Mouse (Mus musculus) ES-E14 (cell line): ENCODE measurements at regions not wholly inside any gene's neighbourhood (a gene's known extent, or its start where the extent isn't known, plus 50 kb on each side); places are given as distances from the start of the nearest gene placed in this dataset.

Experiments used
- CHD2 ChIP-seq: IDR thresholded peaks from 2 replicates; pipeline ENCODE4 v1.6.1; 2014; ENCODE audit warnings: mild to moderate bottlenecking, low read depth, low read length, inconsistent platforms
- HCFC1 ChIP-seq: IDR thresholded peaks from 2 replicates; pipeline ENCODE4 v1.6.1; 2012; ENCODE audit warnings: low read length, inconsistent platforms, borderline replicate concordance; ENCODE audit not compliant: insufficient read depth
- MAFK ChIP-seq: IDR thresholded peaks from 2 replicates; pipeline ENCODE4 v1.6.1; 2014; ENCODE audit warnings: mild to moderate bottlenecking, low read depth, low read length, inconsistent platforms; ENCODE audit not compliant: insufficient read depth
- ZNF384 ChIP-seq: IDR thresholded peaks from 2 replicates; pipeline ENCODE4 v1.6.1; 2012; ENCODE audit warnings: low read depth, low read length, inconsistent platforms

GRCm38 (mm10) chr7:118297613-118298012 is 54.1 kb upstream of the Smg1 start:
- TF ChIP-seq MAFK (no peak), HCFC1 (no peak), ZNF384 (no peak), CHD2 (no peak)
